Mouse (Mus musculus) brain, adult 2 months (tissue): ENCODE data around the gene Tuba8.
A peak's percentile ranks its signal among the peaks of the same experiment; 100 is the strongest.

Source experiments
- DNase-seq: peaks from one replicate; pipeline ENCODE4 v3.0.0; 2011; ENCODE audit warnings: low read depth, low spot score

Tuba8 gene

GRCm38 (mm10) chr6:121226744-121227143, 16.2 kb downstream of the Tuba8 start:
- DNase-seq = no peak

GRCm38 (mm10) chr6:121228421-121228820, 17.9 kb downstream of the Tuba8 start:
- no peak for DNase-seq

GRCm38 (mm10) chr6:121232652-121233051, 22.2 kb downstream of the Tuba8 start:
- DNase-seq = no peak

GRCm38 (mm10) chr6:121236386-121236785, 25.9 kb downstream of the Tuba8 start:
- no peak for DNase-seq

- no peak for DNase-seq
These were observed 27.7 kb downstream of the Tuba8 start for GRCm38 (mm10) chr6:121238209-121238608.

GRCm38 (mm10) chr6:121241780-121242179, 31.3 kb downstream of the Tuba8 start:
- DNase-seq = no peak

GRCm38 (mm10) chr6:121243161-121243560, 32.7 kb downstream of the Tuba8 start:
- DNase-seq = no peak

GRCm38 (mm10) chr6:121245127-121246036, 34.9 kb downstream of the Tuba8 start, which contains the start of gene Usp18:
Usp18 (plus strand) TSS chr6:121245906.
- DNase-seq = peak; percentile 80

- no peak for DNase-seq
These were observed 35.5 kb downstream of the Tuba8 start for GRCm38 (mm10) chr6:121246037-121246361.

GRCm38 (mm10) chr6:121250406-121250805, 39.9 kb downstream of the Tuba8 start:
- no peak for DNase-seq

- no peak for DNase-seq
These were observed 40.8 kb downstream of the Tuba8 start for GRCm38 (mm10) chr6:121251256-121251655.

- peak; percentile 83 for DNase-seq
These were observed 50.1 kb downstream of the Tuba8 start for GRCm38 (mm10) chr6:121260548-121260947.

- DNase-seq = no peak
These were observed 50.7 kb downstream of the Tuba8 start for GRCm38 (mm10) chr6:121261233-121261632.

GRCm38 (mm10) chr6:121262004-121262403, 51.5 kb downstream of the Tuba8 start:
- no peak for DNase-seq

- DNase-seq = no peak
These were observed 52.0 kb downstream of the Tuba8 start for GRCm38 (mm10) chr6:121262496-121262895.

- no peak for DNase-seq
These were observed 59.7 kb downstream of the Tuba8 start for GRCm38 (mm10) chr6:121270156-121270555.

GRCm38 (mm10) chr6:121271707-121272074, 61.2 kb downstream of the Tuba8 start:
- DNase-seq = no peak

GRCm38 (mm10) chr6:121272075-121272800, 61.7 kb downstream of the Tuba8 start:
- peak; percentile 88 for DNase-seq

GRCm38 (mm10) chr6:121274356-121274755, 63.9 kb downstream of the Tuba8 start:
- DNase-seq = peak; percentile 61
